Mouse (Mus musculus) kidney, adult 2 months (tissue): ENCODE measurements around the gene B4galt1. TPM values are rescaled to one million over a fixed set of nuclear protein-coding genes. Genes with fewer than 3 reads are reported as not detected.

ENCODE experiments used
- DNase-seq: peaks from one replicate; pipeline ENCODE4 v3.0.0; 2021
- H3K27ac ChIP-seq: fragments of 200-500 bp; 2 replicates; pipeline ENCODE4 v1.5.1; 2012; ENCODE audit warnings: low read depth, low read length, control low read depth, inconsistent platforms; ENCODE audit not compliant: insufficient read depth
- H3K27me3 ChIP-seq: fragments of 200-500 bp; replicated peaks from 2 replicates; pipeline ENCODE4 v1.6.1; 2012; ENCODE audit warnings: mild to moderate bottlenecking, moderate library complexity, low read length, inconsistent platforms; ENCODE audit not compliant: control insufficient read depth, insufficient read depth
- H3K36me3 ChIP-seq: fragments of 200-500 bp; 2 replicates; pipeline ENCODE4 v1.6.1; 2012; ENCODE audit warnings: mild to moderate bottlenecking, moderate library complexity, low read length, inconsistent platforms; ENCODE audit not compliant: control insufficient read depth, insufficient read depth
- H3K4me1 ChIP-seq: fragments of 200-500 bp; 2 replicates; pipeline ENCODE4 v1.6.1; 2011; ENCODE audit warnings: low read length; ENCODE audit not compliant: control insufficient read depth, insufficient read depth
- H3K4me3 ChIP-seq: fragments of 200-500 bp; 2 replicates; pipeline ENCODE4 v1.5.1; 2011; ENCODE audit warnings: mild to moderate bottlenecking, low read depth, low read length, control low read depth; ENCODE audit not compliant: insufficient read depth
- CTCF ChIP-seq: fragments of 200-500 bp; conservative IDR thresholded peaks from 2 replicates; pipeline ENCODE4 v1.5.1; 2011; ENCODE audit warnings: low read depth, mild to moderate bottlenecking, control low read depth, low read length, moderate library complexity, mixed read lengths; ENCODE audit not compliant: insufficient read depth, insufficient read length
- POLR2A ChIP-seq: fragments of 200-500 bp; IDR thresholded peaks from one replicate; pipeline ENCODE4 v1.6.1; 2011; ENCODE audit warnings: low read depth, low read length, control low read depth
- WGBS: fragments of 180-500 bp; shearing (Covaris S2); methylation state at CpG from one replicate; pipeline ENCODE4 v1.1.7; 2018; 5-methylcytosine and 5-hydroxymethylcytosine counted together
- polyA plus RNA-seq: library from polyadenylated mRNA; depleted of rRNA; stranded (reverse); fragments of >200 nt; gene quantifications from 2 replicates; pipeline ENCODE4 v1.2.3, GENCODE M21; 2012

The B4galt1 gene
- polyA plus RNA-seq, 1 experiment = 22.2 TPM

- no peak overlapping the region for H3K4me3 ChIP-seq
- H3K36me3 ChIP-seq = no peaks in the 10 kb centered on the region
- no peak for DNase-seq
- H3K27ac ChIP-seq = no peak overlapping the region
- WGBS = 86% methylated on average over 9 of the region's 9 CpGs
- TF ChIP-seq POLR2A = no peak
- no peak for TF ChIP-seq CTCF
- peaks cover 27% of the 10 kb centered on the region for H3K4me1 ChIP-seq
- H3K27me3 ChIP-seq = no peaks in the 10 kb centered on the region
Measured at GRCm38 (mm10) chr4:40833381-40834231, 20.2 kb downstream of the B4galt1 start.

- Histone ChIP-seq H3K36me3 (no peaks in the 10 kb centered on the region), H3K4me3 (no peak overlapping the region), H3K27me3 (no peaks in the 10 kb centered on the region), H3K27ac (peak overlapping the region; percentile 67), H3K4me1 (peaks cover 32% of the 10 kb centered on the region)
- DNase-seq = peak; percentile 32
- TF ChIP-seq CTCF (no peak), POLR2A (no peak)
- WGBS = 59% methylated on average over 5 of the region's 5 CpGs
Measured at GRCm38 (mm10) chr4:40830530-40830929, 23.3 kb downstream of the B4galt1 start.

GRCm38 (mm10) chr4:40829654-40830400 is 24.0 kb downstream of the B4galt1 start:
- H3K27ac ChIP-seq = peak overlapping the region; percentile 89
- DNase-seq = peak; percentile 87
- no peaks in the 10 kb centered on the region for H3K36me3 ChIP-seq
- H3K27me3 ChIP-seq = no peaks in the 10 kb centered on the region
- no peak overlapping the region for H3K4me3 ChIP-seq
- peaks cover 34% of the 10 kb centered on the region for H3K4me1 ChIP-seq
- TF ChIP-seq POLR2A (no peak), CTCF (no peak)
- 44% methylated on average over 13 of the region's 13 CpGs for WGBS

DNA sequence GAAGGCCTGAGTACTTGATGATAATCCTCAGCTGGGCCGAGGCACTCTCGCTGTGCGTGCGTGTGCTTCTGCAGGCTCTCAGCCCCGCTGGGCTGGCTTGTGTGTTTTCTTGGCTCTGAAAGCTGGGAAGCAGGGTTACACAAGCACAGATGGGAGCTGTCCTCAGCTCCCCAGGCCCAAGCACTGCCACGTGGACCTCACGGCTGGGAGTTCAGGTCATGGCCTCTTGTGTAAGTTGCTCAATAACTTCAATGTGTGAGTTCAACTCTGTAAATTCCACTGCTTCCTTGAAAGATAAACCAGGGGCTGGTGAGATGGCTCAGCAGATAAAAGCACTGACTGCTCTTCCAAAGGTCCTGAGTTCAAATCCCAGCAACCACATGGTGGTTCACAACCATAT is 24.9 kb downstream of the B4galt1 start:
- Histone ChIP-seq H3K27me3 (no peaks in the 10 kb centered on the region), H3K4me3 (no peak overlapping the region), H3K27ac (peak overlapping the region; percentile 67; the same call in 1 of the 2 replicates), H3K4me1 (peaks cover 36% of the 10 kb centered on the region), H3K36me3 (no peaks in the 10 kb centered on the region)
- TF ChIP-seq POLR2A (no peak), CTCF (no peak)
- 43% methylated on average over 7 of the region's 7 CpGs for WGBS
- DNase-seq = peak; percentile 93

DNA sequence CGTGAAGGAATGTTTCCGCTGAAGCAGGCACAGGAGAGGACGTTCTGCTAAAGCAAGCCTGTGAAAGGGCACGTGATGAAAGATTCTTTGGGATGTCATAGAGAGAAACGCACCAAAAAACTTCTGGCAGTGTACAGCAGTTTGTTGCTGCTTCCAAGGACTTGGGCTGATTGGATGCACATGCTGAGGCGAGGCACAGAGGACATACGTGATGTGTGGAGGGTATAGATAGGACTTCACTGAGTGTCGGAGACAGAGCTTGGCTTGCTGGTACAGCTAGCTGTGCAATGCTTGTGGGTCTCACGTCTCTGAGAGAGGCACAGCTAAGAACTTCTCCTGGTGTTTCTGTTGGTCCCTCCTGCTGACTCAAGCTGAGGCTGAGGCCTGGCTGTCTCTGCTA is 25.9 kb downstream of the B4galt1 start:
- H3K4me3 ChIP-seq = no peak overlapping the region
- H3K4me1 ChIP-seq = peaks cover 36% of the 10 kb centered on the region
- 89% methylated on average over 9 of the region's 9 CpGs for WGBS
- no peaks in the 10 kb centered on the region for H3K27me3 ChIP-seq
- TF ChIP-seq CTCF (no peak), POLR2A (no peak)
- DNase-seq = no peak
- no peaks in the 10 kb centered on the region for H3K36me3 ChIP-seq
- no peak overlapping the region for H3K27ac ChIP-seq

DNA sequence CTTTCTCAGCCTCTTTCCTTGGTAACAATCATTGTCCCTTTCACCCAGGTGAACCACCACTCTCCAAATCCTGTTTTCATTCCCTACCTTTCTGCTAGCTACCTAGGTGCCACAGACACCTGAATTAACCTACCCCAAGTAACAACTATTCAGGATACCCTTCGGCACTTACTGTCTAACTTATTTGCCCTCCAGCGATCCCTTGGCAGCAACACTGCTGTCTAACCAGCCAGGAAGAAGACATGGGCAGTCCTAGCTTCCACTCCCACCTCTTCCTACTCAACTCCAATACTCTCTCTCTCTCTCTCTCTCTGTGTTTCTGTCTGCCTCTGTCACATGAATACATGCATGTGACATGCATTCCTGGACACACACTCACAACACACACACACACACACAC is 27.0 kb downstream of the B4galt1 start:
- Histone ChIP-seq H3K27me3 (no peaks in the 10 kb centered on the region), H3K36me3 (no peaks in the 10 kb centered on the region), H3K27ac (no peak overlapping the region), H3K4me3 (no peak overlapping the region), H3K4me1 (peaks cover 33% of the 10 kb centered on the region)
- 42% methylated on average over 2 of the region's 2 CpGs for WGBS
- TF ChIP-seq CTCF (no peak), POLR2A (no peak)
- peak; percentile 56 for DNase-seq

GRCm38 (mm10) chr4:40825981-40826380 is 27.8 kb downstream of the B4galt1 start:
- peaks cover 34% of the 10 kb centered on the region for H3K4me1 ChIP-seq
- H3K36me3 ChIP-seq = no peaks in the 10 kb centered on the region
- H3K27me3 ChIP-seq = no peaks in the 10 kb centered on the region
- 94% methylated on average over 2 of the region's 2 CpGs for WGBS
- H3K27ac ChIP-seq = no peak overlapping the region
- no peak for DNase-seq
- no peak overlapping the region for H3K4me3 ChIP-seq
- TF ChIP-seq POLR2A (no peak), CTCF (no peak)
